Mouse (Mus musculus) liver, postnatal 0 days (tissue): ENCODE data around the gene A030005L19Rik.

Experiments
- CTCF ChIP-seq: sonication (generic); IDR thresholded peaks from 2 replicates; pipeline ENCODE4 v1.5.1; 2016; ENCODE audit warnings: antibody characterized with exemption, low read depth
- EP300 ChIP-seq: IDR thresholded peaks from 2 replicates; pipeline ENCODE4 v1.6.1; 2016; ENCODE audit warnings: antibody characterized with exemption, low read depth, mild to moderate bottlenecking

GRCm38 (mm10) chr1:82893269-82893668, 19.9 kb upstream of the A030005L19Rik start:
- TF ChIP-seq CTCF: no peak
- TF ChIP-seq EP300: no peak
